Mouse (Mus musculus) mouse embryonic stem cell (cell line): Measurements from ENCODE around the gene Mocs3.

Experiments
- in situ Hi-C, 2 experiments: fragments of 300-500 bp; cut with MboI; formaldehyde crosslinking; loops; 1 replicate in 1 of 2; 3 replicates in 1 of 2; pipeline ENCODE4 v1.14.3; 2019 to 2020; ENCODE audit warnings: low sequenced_read_pairs in 2 of 2, low pct_unique_long_range_greater_than_20kb in 1 of 2, mixed read lengths in 1 of 2; ENCODE audit not compliant: unreplicated experiment in 1 of 2

Gene Mocs3

GRCm38 (mm10) chr2:168230773-168231470 lies 500 bp downstream of the Mocs3 start:
- in situ Hi-C loops, result no loop called here

- in situ Hi-C loops, result no loop called here
Observed at GRCm38 (mm10) chr2:168231471-168231829, 1.0 kb downstream of the Mocs3 start.

GRCm38 (mm10) chr2:168233286-168233685 lies 2.9 kb downstream of the Mocs3 start:
- in situ Hi-C loops, result no loop called here

- in situ Hi-C loops, result no loop called here
Observed at GRCm38 (mm10) chr2:168238335-168238734, 7.9 kb downstream of the Mocs3 start.

GRCm38 (mm10) chr2:168242841-168243240 lies 12.4 kb downstream of the Mocs3 start:
- in situ Hi-C loops, result no loop called here

GRCm38 (mm10) chr2:168243278-168243677 lies 12.9 kb downstream of the Mocs3 start:
- in situ Hi-C loops, result no loop called here

GRCm38 (mm10) chr2:168245571-168245970 lies 15.1 kb downstream of the Mocs3 start:
- in situ Hi-C loops, result no loop called here

GRCm38 (mm10) chr2:168248167-168248855 lies 17.9 kb downstream of the Mocs3 start:
- in situ Hi-C loops, result no loop called here

- in situ Hi-C loops, result no loop called here
Observed at GRCm38 (mm10) chr2:168248856-168249245, 18.4 kb downstream of the Mocs3 start.

- in situ Hi-C loops, result loop anchor here (10.0 to 25.0 kb wide), 4 partner anchors 187 to 612 kb away; no protein-coding TSS in a partner anchor
Observed at GRCm38 (mm10) chr2:168250270-168250669, 19.8 kb downstream of the Mocs3 start.

- in situ Hi-C loops, result loop anchor here (10.0 to 25.0 kb wide), 4 partner anchors 185 to 610 kb away; no protein-coding TSS in a partner anchor
Observed at GRCm38 (mm10) chr2:168252639-168253292, 22.3 kb downstream of the Mocs3 start.

- in situ Hi-C loops, result loop anchor here (10.0 to 25.0 kb wide), 4 partner anchors 183 to 608 kb away; no protein-coding TSS in a partner anchor
Observed at GRCm38 (mm10) chr2:168253822-168254221, 23.4 kb downstream of the Mocs3 start.

- in situ Hi-C loops, result loop anchor here (10.0 to 25.0 kb wide), 4 partner anchors 181 to 606 kb away; no protein-coding TSS in a partner anchor
Observed at GRCm38 (mm10) chr2:168256506-168256905, 26.1 kb downstream of the Mocs3 start.

GRCm38 (mm10) chr2:168257188-168257587 lies 26.8 kb downstream of the Mocs3 start:
- in situ Hi-C loops, result loop anchor here (10.0 to 25.0 kb wide), 4 partner anchors 180 to 605 kb away; no protein-coding TSS in a partner anchor

GRCm38 (mm10) chr2:168259046-168259445 lies 28.6 kb downstream of the Mocs3 start:
- in situ Hi-C loops, result loop anchor here (10.0 to 25.0 kb wide), 4 partner anchors 178 to 603 kb away; no protein-coding TSS in a partner anchor

- in situ Hi-C loops, result loop anchor here (25.0 kb wide), 3 partner anchors 177 to 602 kb away; no protein-coding TSS in a partner anchor
Observed at GRCm38 (mm10) chr2:168260124-168260523, 29.7 kb downstream of the Mocs3 start.

GRCm38 (mm10) chr2:168260900-168261299 lies 30.5 kb downstream of the Mocs3 start:
- in situ Hi-C loops, result loop anchor here (25.0 kb wide), 3 partner anchors 176 to 601 kb away; no protein-coding TSS in a partner anchor

GRCm38 (mm10) chr2:168268033-168268432 lies 37.6 kb downstream of the Mocs3 start:
- in situ Hi-C loops, result loop anchor here (25.0 kb wide), 3 partner anchors 169 to 594 kb away; no protein-coding TSS in a partner anchor

- in situ Hi-C loops, result loop anchor here (25.0 kb wide), 3 partner anchors 164 to 589 kb away; no protein-coding TSS in a partner anchor
Observed at GRCm38 (mm10) chr2:168273387-168273786, 43.0 kb downstream of the Mocs3 start.
